Mouse (Mus musculus) layer of hippocampus, adult 2 months (tissue): Measurements from ENCODE around the gene Acy3. TPM values are rescaled to one million over a fixed set of nuclear protein-coding genes. Genes with fewer than 3 reads are reported as not detected.

Experiments used
- DNase-seq, 2 experiments: peaks; one replicate each; pipeline ENCODE4 v3.0.0; 2022; ENCODE audit warnings: low spot score in 2 of 2
- H3K27ac ChIP-seq: fragments of 200-600 bp; 2 replicates; pipeline ENCODE4 v1.8.1; 2022
- H3K4me3 ChIP-seq: fragments of 200-600 bp; 2 replicates; pipeline ENCODE4 v1.8.1; 2022; ENCODE audit warnings: mild to moderate bottlenecking
- CTCF ChIP-seq: fragments of 200-600 bp; conservative IDR thresholded peaks from 2 replicates; pipeline ENCODE4 v1.8.1; 2022; ENCODE audit warnings: antibody characterized with exemption, mild to moderate bottlenecking, moderate library complexity
- total RNA-seq, 2 experiments: library from RNA; stranded (reverse); gene quantifications; 2 replicates each; pipeline ENCODE4 v1.2.3; 2021

The Acy3 gene
- total RNA-seq, 2 experiments from 2014 or later: 2.3 to 2.7 TPM

DNA sequence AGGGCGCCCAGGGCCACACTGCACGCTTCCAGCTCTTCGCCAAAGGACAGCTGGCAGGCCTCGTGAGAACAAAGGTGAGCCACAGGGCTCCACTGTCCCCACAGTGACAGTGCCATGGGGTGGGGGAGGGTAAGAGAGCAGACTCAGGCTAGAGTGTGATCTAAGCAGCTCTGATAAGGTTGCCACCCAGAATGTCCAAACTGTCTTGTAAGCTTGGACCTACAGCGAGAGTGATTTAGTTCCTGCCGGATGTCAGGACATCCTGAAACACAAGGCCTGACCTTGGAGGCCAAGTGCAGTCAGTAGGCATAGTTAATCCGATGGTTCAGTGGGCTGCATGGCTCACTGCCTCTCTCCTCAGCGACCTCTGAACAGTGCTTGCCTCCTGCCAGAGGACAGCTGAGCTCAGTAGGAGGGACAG, 1.1 kb upstream of the Acy3 start:
- TF ChIP-seq CTCF: no peak
- no peak overlapping the region for H3K27ac ChIP-seq
- no peak for DNase-seq
- no peak overlapping the region for H3K4me3 ChIP-seq

- DNase-seq: no peak
- TF ChIP-seq CTCF: no peak
- Histone ChIP-seq H3K4me3 (no peak overlapping the region), H3K27ac (no peak overlapping the region)
These were observed 1.7 kb downstream of the Acy3 start for GRCm38 (mm10) chr19:3988066-3988465.

- Histone ChIP-seq H3K4me3 (no peak overlapping the region), H3K27ac (no peak overlapping the region)
- DNase-seq: no peak
- TF ChIP-seq CTCF: peak; percentile 45
These were observed 2.4 kb downstream of the Acy3 start for GRCm38 (mm10) chr19:3988750-3989149.

- Histone ChIP-seq H3K4me3 (no peak overlapping the region), H3K27ac (no peak overlapping the region)
- no peak for DNase-seq
- no peak for TF ChIP-seq CTCF
These were observed 4.4 kb downstream of the Acy3 start for GRCm38 (mm10) chr19:3990804-3991203.

DNA sequence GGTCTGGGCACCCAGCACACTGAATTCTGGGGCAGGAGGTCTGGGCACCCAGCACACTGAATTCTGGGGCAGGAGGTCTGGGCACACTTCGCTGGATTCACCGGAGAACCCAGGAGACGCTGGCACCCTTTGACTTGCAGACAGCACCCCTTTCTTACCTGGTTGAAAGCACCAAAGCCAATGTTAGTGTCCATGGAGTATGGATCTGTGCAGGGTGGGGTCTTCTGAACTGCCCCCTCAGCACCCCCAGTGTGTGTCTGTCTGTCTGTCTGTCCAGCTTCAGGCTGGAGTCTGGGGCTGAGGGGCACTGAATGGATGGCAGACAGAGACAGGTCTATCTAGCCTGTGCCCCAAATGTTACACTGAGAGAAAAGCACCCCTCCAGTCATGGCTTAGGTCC, 5.2 kb downstream of the Acy3 start:
- TF ChIP-seq CTCF: no peak
- Histone ChIP-seq H3K27ac (no peak overlapping the region), H3K4me3 (no peak overlapping the region)
- DNase-seq: no peak

- Histone ChIP-seq H3K4me3 (no peak overlapping the region), H3K27ac (no peak overlapping the region)
- no peak for DNase-seq
- no peak for TF ChIP-seq CTCF
These were observed 5.6 kb downstream of the Acy3 start for GRCm38 (mm10) chr19:3991966-3992365.

DNA sequence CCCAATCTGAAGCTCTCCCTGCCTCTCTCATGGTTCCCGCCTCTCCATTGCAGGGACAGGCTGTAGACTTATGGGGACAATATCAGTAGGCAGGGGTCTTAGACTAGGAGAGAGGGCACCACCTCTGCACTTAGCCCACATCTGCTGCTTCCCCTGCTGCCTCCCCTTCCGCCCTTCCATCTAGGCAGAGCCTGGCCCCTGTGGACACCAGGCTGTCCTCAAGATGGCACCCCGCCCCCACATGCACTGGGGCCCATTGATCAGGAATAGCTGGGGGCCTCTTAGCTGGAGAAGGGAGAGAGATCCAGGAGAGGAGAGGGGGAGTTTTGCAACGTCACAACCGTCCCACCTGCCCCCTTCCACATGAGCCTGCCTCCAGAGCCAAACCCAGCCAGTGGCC, 6.0 kb downstream of the Acy3 start, which contains the start of gene Tbx10:
Gene Tbx10, plus strand, starts transcription at position 337 of the 400 bp plus-strand sequence.
- no peak for TF ChIP-seq CTCF
- no peak within 1 kb of the TSS for H3K4me3 ChIP-seq
- no peak for DNase-seq
- no peak within 1 kb of the TSS for H3K27ac ChIP-seq

DNA sequence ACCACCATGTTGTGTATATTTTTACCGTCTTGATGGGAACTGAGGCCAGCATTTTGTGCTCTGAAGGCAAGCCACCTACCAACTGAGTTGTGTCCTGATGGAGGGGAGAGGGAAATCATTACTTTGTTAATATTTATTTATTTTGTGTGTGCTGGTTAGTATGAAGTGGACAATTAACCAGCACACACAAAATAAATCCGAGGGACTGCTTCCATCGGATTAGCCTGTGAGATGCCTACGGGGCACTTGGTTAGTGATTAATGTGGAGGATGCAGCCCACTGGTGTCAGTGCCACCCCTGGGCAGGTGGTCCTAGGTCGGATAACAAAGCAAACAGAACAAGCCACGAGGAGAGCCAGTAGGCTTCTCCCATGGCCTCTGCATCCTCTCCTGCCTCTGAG, 8.6 kb downstream of the Acy3 start:
- Histone ChIP-seq H3K27ac (no peak overlapping the region), H3K4me3 (no peak overlapping the region)
- TF ChIP-seq CTCF: no peak
- no peak for DNase-seq

- Histone ChIP-seq H3K27ac (no peak overlapping the region), H3K4me3 (no peak overlapping the region)
- no peak for DNase-seq
- no peak for TF ChIP-seq CTCF
These were observed 9.1 kb downstream of the Acy3 start for GRCm38 (mm10) chr19:3995505-3995904.

DNA sequence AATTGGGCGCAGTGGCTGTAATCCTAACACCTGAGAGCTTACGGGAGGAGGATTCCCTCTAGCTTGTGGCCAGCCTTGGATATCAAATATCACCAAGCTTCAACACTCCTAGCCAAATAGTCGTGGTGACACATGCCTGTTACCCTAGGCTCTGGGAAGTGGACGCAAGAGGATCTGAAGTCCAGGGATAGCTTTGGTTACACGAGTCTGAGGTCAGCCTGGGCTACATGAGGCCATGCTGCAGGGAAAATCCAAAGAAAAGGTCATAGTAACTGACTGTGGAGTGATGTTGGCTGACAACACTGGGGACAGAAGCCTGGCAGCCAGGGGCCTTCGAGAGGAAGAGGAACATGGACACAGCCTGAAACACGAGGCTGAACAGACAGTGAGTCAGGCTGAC, 9.7 kb downstream of the Acy3 start:
- H3K4me3 ChIP-seq: no peak overlapping the region
- no peak overlapping the region for H3K27ac ChIP-seq
- no peak for TF ChIP-seq CTCF
- no peak for DNase-seq

GRCm38 (mm10) chr19:3996747-3997146, 10.4 kb downstream of the Acy3 start:
- no peak for DNase-seq

GRCm38 (mm10) chr19:3997231-3997630, 10.9 kb downstream of the Acy3 start:
- no peak overlapping the region for H3K4me3 ChIP-seq
- TF ChIP-seq CTCF: no peak
- H3K27ac ChIP-seq: no peak overlapping the region
- DNase-seq: no peak

More at GRCm38 (mm10) chr19:3996747-3997146, 10.4 kb downstream of the Acy3 start:
- Histone ChIP-seq H3K4me3 (no peak overlapping the region), H3K27ac (no peak overlapping the region)
- no peak for TF ChIP-seq CTCF

GRCm38 (mm10) chr19:3998335-3998734, 12.0 kb downstream of the Acy3 start:
- DNase-seq: no peak
- Histone ChIP-seq H3K4me3 (no peak overlapping the region), H3K27ac (no peak overlapping the region)
- TF ChIP-seq CTCF: no peak

GRCm38 (mm10) chr19:3999121-3999730, 12.9 kb downstream of the Acy3 start:
- Histone ChIP-seq H3K4me3 (no peak overlapping the region; the same call in 1 of the 2 replicates), H3K27ac (no peak overlapping the region; the same call in 1 of the 2 replicates)
- DNase-seq: no peak
- TF ChIP-seq CTCF: no peak
